Mouse (Mus musculus) kidney, postnatal 0 days (tissue): Measurements from ENCODE around the gene Gys2. TPM values are rescaled to one million over a fixed set of nuclear protein-coding genes. Genes with fewer than 3 reads are reported as not detected.
A peak's percentile ranks its signal among the peaks of the same experiment; 100 is the strongest.

ENCODE experiments used
- ATAC-seq: fragments of 200-750 bp; cut with Nextera tagmentation; replicated peaks from 2 replicates; pipeline ENCODE4 v1.8.0; 2017; ENCODE audit warnings: low read depth, moderate number of reproducible peaks, moderate TSS enrichment, moderate library complexity; ENCODE audit not compliant: low FRiP score
- DNase-seq: peaks from one replicate; pipeline ENCODE4 v3.0.0-alpha.2; 2016; ENCODE audit warnings: low spot score
- H3K27ac ChIP-seq: fragments of 300-500 bp; sonication (generic); 2 replicates; pipeline ENCODE4 v1.5.1; 2014; ENCODE audit warnings: mild to moderate bottlenecking
- H3K27me3 ChIP-seq: fragments of 300-500 bp; sonication (generic); 2 replicates; pipeline ENCODE4 v1.6.1; 2014; ENCODE audit warnings: low read length, mixed read lengths; ENCODE audit not compliant: insufficient read depth
- H3K36me3 ChIP-seq: fragments of 300-500 bp; sonication (generic); 2 replicates; pipeline ENCODE4 v1.6.1; 2014; ENCODE audit warnings: low read length, mixed read lengths; ENCODE audit not compliant: insufficient read depth
- H3K4me1 ChIP-seq: fragments of 300-500 bp; sonication (generic); replicated peaks from 2 replicates; pipeline ENCODE4 v1.6.1; 2014; ENCODE audit warnings: antibody characterized with exemption, low read length, mixed read lengths; ENCODE audit not compliant: insufficient read depth
- H3K4me2 ChIP-seq: fragments of 300-500 bp; sonication (generic); 2 replicates; pipeline ENCODE4 v1.6.1; 2014; ENCODE audit warnings: mild to moderate bottlenecking, low read length, moderate library complexity, mixed read lengths
- H3K4me3 ChIP-seq: fragments of 300-500 bp; sonication (generic); replicated peaks from 2 replicates; pipeline ENCODE4 v1.5.1; 2014; ENCODE audit warnings: low read depth, low read length
- H3K9ac ChIP-seq: fragments of 300-500 bp; sonication (generic); 2 replicates; pipeline ENCODE4 v1.6.1; 2014; ENCODE audit warnings: low read depth, low read length
- H3K9me3 ChIP-seq: fragments of 300-500 bp; sonication (generic); replicated peaks from 2 replicates; pipeline ENCODE4 v1.6.1; 2016; ENCODE audit warnings: low read length, inconsistent platforms, mixed read lengths
- CTCF ChIP-seq: IDR thresholded peaks from 2 replicates; pipeline ENCODE4 v1.5.1; 2016; ENCODE audit warnings: antibody characterized with exemption, low read depth, mild to moderate bottlenecking, moderate library complexity
- WGBS: fragments of 180-500 bp; shearing (Covaris S2); extraction: QIAGEN DNeasy Blood & Tissue Kit; methylation state at CpG from one replicate; pipeline ENCODE4 v1.1.7; 2014; 5-methylcytosine and 5-hydroxymethylcytosine counted together
- polyA plus RNA-seq: library from polyadenylated mRNA; unstranded; fragments of >200 nt; fragmentation: Nextera tagmentation; extraction: Ambion mirVana; gene quantifications from 2 replicates; pipeline ENCODE4 v1.2.1, GENCODE M21; 2015

Gys2 gene
- polyA plus RNA-seq, 1 experiment from 2014 or later: not detected

DNA sequence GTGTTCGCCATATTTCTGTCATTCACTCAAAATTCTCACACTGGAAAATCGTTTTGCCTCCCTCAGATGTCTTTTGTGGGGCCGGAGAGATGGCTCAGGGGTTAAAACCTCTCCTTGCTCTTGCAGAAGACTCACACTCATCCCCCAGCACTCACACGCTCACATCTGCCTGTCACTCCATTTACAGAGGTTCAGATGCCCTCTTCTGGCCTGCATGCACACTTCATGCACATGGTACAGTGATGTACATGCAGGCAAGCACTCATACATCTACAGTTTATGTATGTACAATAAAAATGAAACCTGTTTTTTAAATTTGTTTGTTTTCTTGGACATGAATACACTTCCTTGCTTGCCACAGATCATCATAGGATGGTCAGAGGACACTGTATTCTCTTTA, 3.3 kb downstream of the Gys2 start:
- Histone ChIP-seq H3K9me3 (no peaks in the 10 kb centered on the region), H3K4me2 (no peak overlapping the region), H3K27ac (no peak overlapping the region), H3K9ac (no peak overlapping the region), H3K36me3 (no peaks in the 10 kb centered on the region), H3K4me1 (no peaks in the 10 kb centered on the region), H3K27me3 (no peaks in the 10 kb centered on the region), H3K4me3 (no peak overlapping the region)
- no peak for ATAC-seq
- TF ChIP-seq CTCF: peak; percentile 59
- DNase-seq: peak; percentile 31
- WGBS: 50% methylated on average over 4 of the region's 4 CpGs

DNA sequence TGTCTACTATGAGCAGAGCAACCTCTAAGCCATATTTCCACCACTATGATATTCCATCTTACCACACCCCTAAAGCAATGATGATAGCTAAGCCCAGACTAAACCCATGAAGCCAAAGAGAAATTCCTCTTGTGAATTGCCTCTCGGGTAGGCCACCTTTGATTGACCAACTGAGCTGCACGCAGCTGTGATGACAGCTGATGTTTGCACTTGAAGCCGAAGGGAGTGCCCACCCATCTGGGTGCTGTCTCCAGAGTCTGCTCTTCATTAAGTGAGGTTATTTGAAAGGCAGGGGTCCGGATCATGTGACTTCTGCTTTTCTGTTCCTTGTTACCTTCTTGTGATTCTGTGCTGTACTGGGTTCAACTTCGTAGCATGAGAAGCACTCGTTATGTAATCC, 10.7 kb downstream of the Gys2 start:
- Histone ChIP-seq H3K4me3 (no peak overlapping the region), H3K9ac (no peak overlapping the region), H3K27me3 (no peaks in the 10 kb centered on the region), H3K4me2 (no peak overlapping the region), H3K4me1 (no peaks in the 10 kb centered on the region), H3K27ac (no peak overlapping the region), H3K9me3 (no peaks in the 10 kb centered on the region), H3K36me3 (no peaks in the 10 kb centered on the region)
- TF ChIP-seq CTCF: no peak
- 83% methylated on average over 6 of the region's 6 CpGs for WGBS
- DNase-seq: no peak
- no peak for ATAC-seq

DNA sequence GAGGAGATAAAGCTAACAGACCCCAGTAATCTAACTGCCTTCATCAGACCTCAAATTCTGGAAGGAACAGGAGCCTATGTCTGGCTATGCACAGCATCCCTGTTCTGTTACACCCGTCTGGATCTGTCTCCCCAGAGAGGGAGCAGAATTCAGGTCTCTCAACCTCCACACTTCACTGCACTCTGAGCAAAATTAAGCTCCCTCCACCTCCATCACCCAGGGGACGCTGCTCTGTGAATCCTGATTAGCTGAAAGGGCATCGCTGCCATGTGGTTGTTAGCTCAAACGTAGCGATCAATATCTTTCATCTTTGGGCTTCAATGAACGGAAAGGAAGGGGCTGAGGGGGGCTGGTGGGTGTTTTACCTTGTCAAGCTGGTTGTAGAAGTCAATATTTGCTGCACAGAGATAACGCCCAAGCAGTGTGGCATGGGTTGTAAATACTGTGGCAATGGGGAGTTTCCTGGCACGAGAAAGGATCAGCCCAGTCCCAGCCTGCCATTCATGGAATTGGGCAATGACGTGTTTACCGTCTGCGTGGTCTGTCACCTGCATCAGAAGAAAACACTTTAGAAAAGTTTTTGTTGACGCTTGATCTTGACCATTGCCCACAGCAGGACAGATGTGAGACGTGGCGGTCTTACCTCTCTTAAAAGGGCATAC, 13.8 kb downstream of the Gys2 start:
- no peak overlapping the region for H3K27ac ChIP-seq
- ATAC-seq (no peak), DNase-seq (no peak)
- no peak overlapping the region for H3K4me3 ChIP-seq
- TF ChIP-seq CTCF: no peak
- H3K36me3 ChIP-seq: no peaks in the 10 kb centered on the region
- 65% methylated on average over 14 of the region's 14 CpGs for WGBS
- no peaks in the 10 kb centered on the region for H3K4me1 ChIP-seq
- H3K27me3 ChIP-seq: no peaks in the 10 kb centered on the region
- H3K4me2 ChIP-seq: no peak overlapping the region
- H3K9me3 ChIP-seq: no peaks in the 10 kb centered on the region
- no peak overlapping the region for H3K9ac ChIP-seq

DNA sequence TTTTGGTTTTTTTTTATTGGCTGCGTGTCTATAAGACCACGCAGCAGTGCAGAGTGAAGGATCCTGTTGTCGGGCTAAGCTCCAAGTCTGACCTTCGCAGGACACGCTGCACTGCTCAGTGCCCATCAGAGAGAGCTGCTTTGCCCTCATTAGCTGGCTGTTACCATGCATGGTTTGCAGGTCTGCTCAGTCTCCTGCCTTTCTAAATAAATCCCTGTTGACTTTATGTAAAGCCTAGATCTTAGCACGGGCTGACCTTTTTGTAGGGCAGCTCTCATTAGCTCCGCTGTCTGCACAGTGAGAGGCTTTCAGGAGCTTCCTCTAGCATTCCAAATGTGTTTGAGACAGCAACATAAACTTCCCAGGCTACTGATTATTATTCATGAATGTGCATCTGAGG, 14.9 kb downstream of the Gys2 start:
- Histone ChIP-seq H3K27ac (no peak overlapping the region), H3K36me3 (no peaks in the 10 kb centered on the region), H3K27me3 (no peaks in the 10 kb centered on the region), H3K4me1 (no peaks in the 10 kb centered on the region), H3K4me3 (no peak overlapping the region), H3K9me3 (no peaks in the 10 kb centered on the region), H3K4me2 (no peak overlapping the region), H3K9ac (no peak overlapping the region)
- WGBS: 55% methylated on average over 7 of the region's 7 CpGs
- ATAC-seq (no peak), DNase-seq (no peak)
- no peak for TF ChIP-seq CTCF

DNA sequence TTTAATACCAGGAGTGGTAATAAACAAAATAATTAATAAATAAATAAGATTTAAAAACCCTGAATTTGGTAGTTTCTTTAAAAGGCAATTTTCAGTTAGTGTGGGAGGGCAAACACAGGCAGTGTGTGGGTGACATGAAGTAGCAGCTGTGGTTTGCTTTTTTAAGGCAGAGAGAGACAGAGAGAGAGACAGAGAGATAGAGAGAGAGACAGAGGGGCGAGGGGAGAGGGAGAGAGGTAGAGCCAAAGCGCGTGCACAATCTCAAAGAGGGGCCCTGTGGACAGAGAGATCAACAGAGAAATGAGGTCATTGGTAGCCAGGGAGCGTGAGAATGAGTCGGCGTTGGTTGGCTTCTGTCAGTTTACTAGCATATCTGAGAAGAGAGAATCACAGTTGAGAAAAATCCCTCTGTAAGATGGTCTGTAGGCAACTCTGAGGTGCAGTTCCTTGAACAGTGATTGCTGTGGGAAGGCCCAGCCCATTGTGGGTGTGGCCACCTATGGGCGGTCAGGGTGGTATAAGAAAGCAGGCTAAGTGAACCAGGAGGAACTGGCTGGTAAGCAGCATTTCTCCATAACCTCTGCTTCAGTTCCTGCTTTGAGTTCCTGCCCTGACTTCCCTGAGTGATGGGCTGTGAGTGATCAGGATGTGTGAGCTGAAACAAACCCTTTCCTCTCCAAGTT, 17.5 kb downstream of the Gys2 start:
- Histone ChIP-seq H3K27me3 (no peaks in the 10 kb centered on the region), H3K27ac (no peak overlapping the region), H3K9ac (no peak overlapping the region), H3K4me1 (no peaks in the 10 kb centered on the region), H3K36me3 (no peaks in the 10 kb centered on the region), H3K4me2 (no peak overlapping the region), H3K4me3 (no peak overlapping the region), H3K9me3 (no peaks in the 10 kb centered on the region)
- no peak for ATAC-seq
- TF ChIP-seq CTCF: no peak
- WGBS: 72% methylated on average over 7 of the region's 7 CpGs
- no peak for DNase-seq

- no peak overlapping the region for H3K4me3 ChIP-seq
- H3K4me2 ChIP-seq: no peak overlapping the region
- H3K4me1 ChIP-seq: no peaks in the 10 kb centered on the region
- ATAC-seq: no peak
- DNase-seq: no peak
- no peaks in the 10 kb centered on the region for H3K36me3 ChIP-seq
- no peaks in the 10 kb centered on the region for H3K9me3 ChIP-seq
- H3K27ac ChIP-seq: no peak overlapping the region
- no peak overlapping the region for H3K9ac ChIP-seq
- no peak for TF ChIP-seq CTCF
- no peaks in the 10 kb centered on the region for H3K27me3 ChIP-seq
- WGBS: 69% methylated on average over 2 of the region's 2 CpGs
These were observed 19.6 kb downstream of the Gys2 start for GRCm38 (mm10) chr6:142453311-142453710.
